Mouse (Mus musculus): ENCODE measurements around the gene Pygo2. TPM values are rescaled to one million over a fixed set of nuclear protein-coding genes. Genes with fewer than 3 reads are reported as not detected.

Pygo2 gene
- polyA plus RNA-seq, 1 experiment from 2014 or later: 45.5 TPM

DNA sequence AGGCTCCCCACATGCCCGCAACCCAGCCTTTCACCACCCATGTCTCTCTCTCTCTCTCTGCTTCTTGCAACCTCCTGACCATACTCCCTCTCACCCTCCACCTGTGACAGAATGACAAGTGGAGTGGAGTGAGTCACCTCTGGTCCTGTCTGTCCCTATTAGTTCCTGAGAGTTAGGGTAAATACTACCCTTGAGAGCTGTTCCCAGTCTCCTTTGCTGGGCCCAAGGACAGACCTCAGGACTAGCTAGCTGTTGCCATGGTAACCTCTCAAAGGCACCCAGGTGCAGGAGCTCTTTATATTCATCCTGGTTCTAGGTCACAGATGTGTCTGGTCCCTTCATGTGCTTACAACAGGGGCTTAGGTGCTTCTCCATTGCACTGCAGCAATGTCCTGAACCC lies 21.9 kb downstream of the Pygo2 start:
- 0 out of 2 replicates have a peak, but pooled peaks cover 4% of the 10 kb centered on the region for H3K4me1 ChIP-seq (replicated peaks; ENCODE audit: control insufficient read depth, insufficient read depth, low read length)
- DNase-seq (ENCODE audit: low spot score) (no peak), ATAC-seq (replicated peaks; ENCODE audit: low FRiP score, low TSS enrichment, low read depth) (no peak)
- H3K27ac ChIP-seq (ENCODE audit: low read depth): no peak overlapping the region
- H3K27me3 ChIP-seq (replicated peaks; ENCODE audit: control insufficient read depth, insufficient read depth, low read length): no peaks in the 10 kb centered on the region
- WGBS: 96% methylated on average over 1 of the region's 1 CpGs
- H3K4me3 ChIP-seq (ENCODE audit: low read depth, low read length): no peak overlapping the region
- H3K36me3 ChIP-seq (ENCODE audit: control insufficient read depth, insufficient read depth, low read length): peaks cover 11% of the 10 kb centered on the region; the same call in 1 of the 2 replicates
- no peak overlapping the region for H3K9ac ChIP-seq (ENCODE audit: low read length)
- H3K4me2 ChIP-seq (ENCODE audit: low read length): no peak overlapping the region
- H3K9me3 ChIP-seq (ENCODE audit: control insufficient read depth, low read length): no peaks in the 10 kb centered on the region

DNA sequence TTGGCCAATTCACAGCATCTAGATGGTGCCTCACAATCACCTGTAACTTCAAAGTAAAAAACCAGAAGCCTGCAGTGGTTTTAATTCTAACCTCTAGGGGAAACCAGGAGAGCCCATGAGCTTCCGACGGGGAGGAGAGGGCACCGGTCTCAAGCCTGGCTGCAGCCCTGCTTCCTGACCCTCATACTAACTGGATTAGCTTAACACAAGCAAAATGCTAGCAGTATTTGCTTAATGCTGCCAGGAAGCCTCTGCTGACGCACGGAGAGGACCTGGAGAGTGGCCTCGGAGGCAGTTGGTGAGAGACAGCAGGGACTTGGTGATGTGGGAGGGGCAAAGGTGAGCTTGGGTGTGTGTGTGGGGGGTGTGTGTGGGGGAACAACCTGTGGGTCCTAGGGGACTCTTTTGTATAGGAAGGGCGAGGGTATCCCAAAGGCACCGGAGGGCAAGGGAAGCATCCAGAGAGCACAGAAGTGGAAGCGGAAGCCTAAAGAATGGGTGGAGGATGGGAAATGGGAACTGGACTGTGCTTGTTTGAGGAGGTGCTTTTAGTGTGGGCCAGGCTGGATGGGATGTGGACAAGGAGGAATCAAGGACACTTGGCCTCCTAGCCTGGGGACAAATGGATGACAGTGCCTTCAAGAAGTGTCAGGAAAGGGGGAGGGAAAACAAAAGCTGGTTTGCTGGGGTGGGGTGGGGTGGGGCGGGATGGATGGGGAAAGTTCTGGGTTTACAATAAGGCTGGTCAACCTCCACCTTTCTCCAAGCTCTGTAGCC lies 24.6 kb downstream of the Pygo2 start, which contains the start of gene Pmvk:
TSS of gene Pmvk (plus strand) at position 141 of the 777 bp plus-strand sequence.
- Histone ChIP-seq H3K36me3 (ENCODE audit: control insufficient read depth, insufficient read depth, low read length) (no peaks in the 10 kb centered on the region), H3K9me3 (ENCODE audit: control insufficient read depth, low read length) (no peaks in the 10 kb centered on the region), H3K27ac (ENCODE audit: low read depth) (no peak within 1 kb of the TSS), H3K4me2 (ENCODE audit: low read length) (no peak within 1 kb of the TSS), H3K4me3 (ENCODE audit: low read depth, low read length) (no peak within 1 kb of the TSS), H3K9ac (ENCODE audit: low read length) (no peak within 1 kb of the TSS), H3K4me1 (replicated peaks; ENCODE audit: control insufficient read depth, insufficient read depth, low read length) (0 out of 2 replicates have a peak, but pooled peaks cover under 1% of the 10 kb centered on the region), H3K27me3 (replicated peaks; ENCODE audit: control insufficient read depth, insufficient read depth, low read length) (no peaks in the 10 kb centered on the region)
- DNase-seq (ENCODE audit: low spot score) (no peak), ATAC-seq (replicated peaks; ENCODE audit: low FRiP score, low TSS enrichment, low read depth) (no peak)
- 52% methylated on average over 10 of the region's 10 CpGs for WGBS

DNA sequence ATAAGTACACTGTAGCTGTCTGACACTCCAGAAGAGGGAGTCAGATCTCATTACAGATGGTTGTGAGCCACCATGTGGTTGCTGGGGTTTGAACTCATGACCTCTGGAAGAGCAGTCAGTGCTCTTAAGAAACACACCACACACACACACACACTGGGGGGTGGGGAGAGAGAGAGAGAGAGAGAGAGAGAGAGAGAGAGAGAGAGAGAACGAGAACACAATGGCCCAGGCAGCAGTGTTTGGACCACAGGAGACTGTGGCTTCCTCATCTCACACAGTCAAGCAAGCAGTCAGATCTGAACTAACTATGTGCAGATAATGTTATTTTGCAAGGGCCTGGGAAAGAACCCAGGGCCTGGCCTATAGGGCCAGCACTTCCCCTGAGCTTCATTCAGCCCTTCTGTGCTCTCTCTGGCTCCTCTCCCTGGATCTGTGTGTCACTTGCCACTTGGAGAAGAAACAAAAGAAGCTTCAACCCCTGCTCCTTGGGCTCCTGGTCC lies 25.8 kb downstream of the Pygo2 start:
- 67% methylated on average over 1 of the region's 1 CpGs for WGBS
- H3K9ac ChIP-seq (ENCODE audit: low read length): no peak overlapping the region
- H3K27ac ChIP-seq (ENCODE audit: low read depth): no peak overlapping the region
- DNase-seq (ENCODE audit: low spot score) (no peak), ATAC-seq (replicated peaks; ENCODE audit: low FRiP score, low TSS enrichment, low read depth) (no peak)
- no peak overlapping the region for H3K4me3 ChIP-seq (ENCODE audit: low read depth, low read length)
- H3K4me1 ChIP-seq (replicated peaks; ENCODE audit: control insufficient read depth, insufficient read depth, low read length): 0 out of 2 replicates have a peak, but pooled peaks cover 3% of the 10 kb centered on the region
- no peaks in the 10 kb centered on the region for H3K36me3 ChIP-seq (ENCODE audit: control insufficient read depth, insufficient read depth, low read length)
- H3K4me2 ChIP-seq (ENCODE audit: low read length): no peak overlapping the region
- H3K27me3 ChIP-seq (replicated peaks; ENCODE audit: control insufficient read depth, insufficient read depth, low read length): no peaks in the 10 kb centered on the region
- no peaks in the 10 kb centered on the region for H3K9me3 ChIP-seq (ENCODE audit: control insufficient read depth, low read length)

DNA sequence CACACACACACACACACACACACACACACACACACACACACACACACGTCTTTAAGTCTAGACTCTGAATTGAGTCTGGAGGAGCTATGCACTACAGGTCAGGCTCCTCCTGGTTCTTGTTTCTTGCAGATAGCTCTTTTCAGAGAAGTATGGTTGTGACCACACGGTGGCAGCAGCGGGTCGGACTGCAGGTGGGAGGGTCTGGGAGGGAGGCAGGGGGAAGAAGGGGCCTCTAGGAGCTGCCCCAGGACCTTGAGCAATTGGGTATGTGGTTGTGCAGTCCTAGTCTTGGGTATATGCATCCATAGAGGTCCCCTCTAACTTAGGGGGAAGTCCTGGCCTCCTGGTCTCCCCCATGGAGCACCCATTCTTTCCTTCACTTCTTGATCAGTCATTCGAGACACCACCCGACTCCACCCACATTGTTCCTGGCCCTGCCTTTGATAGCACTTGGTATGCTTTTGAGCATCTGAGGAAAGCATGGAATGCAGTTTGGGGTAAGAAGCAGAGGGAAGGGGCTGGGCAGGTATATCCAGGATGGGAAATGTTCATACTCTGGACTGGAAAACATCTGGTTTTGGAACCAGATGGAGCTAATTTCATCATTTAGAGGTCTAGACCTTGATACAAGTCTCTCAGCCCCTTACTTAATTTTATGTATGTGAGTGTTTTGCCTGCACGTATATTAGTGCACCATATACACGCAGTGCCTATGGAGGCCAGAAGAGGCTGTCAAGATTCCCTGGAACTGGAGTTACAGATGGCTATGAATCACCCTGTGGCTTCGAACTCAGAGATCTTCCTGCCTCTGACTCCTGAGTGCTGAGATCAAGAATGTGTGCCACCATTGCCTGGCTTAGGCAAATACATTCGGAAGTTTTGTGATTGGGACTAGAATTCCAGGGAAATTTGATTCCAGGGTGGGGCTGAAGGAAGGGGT lies 27.0 kb downstream of the Pygo2 start:
- Histone ChIP-seq H3K27ac (ENCODE audit: low read depth) (no peak overlapping the region), H3K4me1 (replicated peaks; ENCODE audit: control insufficient read depth, insufficient read depth, low read length) (0 out of 2 replicates have a peak, but pooled peaks cover 3% of the 10 kb centered on the region), H3K9me3 (ENCODE audit: control insufficient read depth, low read length) (no peaks in the 10 kb centered on the region), H3K4me2 (ENCODE audit: low read length) (no peak overlapping the region), H3K9ac (ENCODE audit: low read length) (no peak overlapping the region), H3K27me3 (replicated peaks; ENCODE audit: control insufficient read depth, insufficient read depth, low read length) (no peaks in the 10 kb centered on the region), H3K4me3 (ENCODE audit: low read depth, low read length) (no peak overlapping the region), H3K36me3 (ENCODE audit: control insufficient read depth, insufficient read depth, low read length) (0 out of 2 replicates have a peak, but pooled peaks cover 2% of the 10 kb centered on the region)
- peak; percentile 90 for DNase-seq (ENCODE audit: low spot score)
- 37% methylated on average over 10 of the region's 10 CpGs for WGBS
- no peak for ATAC-seq (replicated peaks; ENCODE audit: low FRiP score, low TSS enrichment, low read depth)

DNA sequence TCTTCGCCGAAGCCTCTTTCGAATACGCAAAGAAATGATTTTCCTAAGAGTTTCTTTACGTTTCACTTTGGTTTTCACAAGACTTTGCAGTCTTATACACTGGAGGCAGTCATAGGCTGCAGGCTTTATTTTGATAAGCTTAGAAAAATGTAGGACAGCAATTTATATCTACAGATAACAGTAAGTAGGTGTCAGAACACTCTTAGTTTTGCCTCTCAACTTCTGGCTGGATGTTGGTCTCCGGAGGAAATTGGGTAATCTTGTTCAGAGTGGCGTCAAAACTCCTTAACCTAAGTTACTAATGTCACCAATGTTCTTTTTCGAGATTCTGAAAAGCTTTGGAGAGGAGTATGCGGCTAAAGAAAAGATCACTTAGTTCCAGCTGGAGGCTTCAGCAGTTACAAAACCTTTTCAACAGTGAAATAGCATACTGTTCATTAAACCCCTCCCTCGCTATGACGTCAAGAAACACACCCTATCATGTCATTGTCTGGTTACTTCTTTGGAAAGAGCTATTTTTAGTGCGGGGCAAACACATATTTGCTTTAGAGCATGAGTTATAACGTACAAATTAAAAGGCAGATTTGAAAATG lies 28.5 kb downstream of the Pygo2 start:
- H3K9me3 ChIP-seq (ENCODE audit: control insufficient read depth, low read length): no peaks in the 10 kb centered on the region
- no peaks in the 10 kb centered on the region for H3K27me3 ChIP-seq (replicated peaks; ENCODE audit: control insufficient read depth, insufficient read depth, low read length)
- H3K4me1 ChIP-seq (replicated peaks; ENCODE audit: control insufficient read depth, insufficient read depth, low read length): 0 out of 2 replicates have a peak, but pooled peaks cover 3% of the 10 kb centered on the region
- H3K9ac ChIP-seq (ENCODE audit: low read length): no peak overlapping the region
- DNase-seq (ENCODE audit: low spot score): no peak
- H3K4me2 ChIP-seq (ENCODE audit: low read length): peak overlapping the region; percentile 73
- ATAC-seq (replicated peaks; ENCODE audit: low FRiP score, low TSS enrichment, low read depth): peak; percentile 67
- H3K4me3 ChIP-seq (ENCODE audit: low read depth, low read length): peak overlapping the region; percentile 73
- 0 out of 2 replicates have a peak, but pooled peaks cover 6% of the 10 kb centered on the region for H3K36me3 ChIP-seq (ENCODE audit: control insufficient read depth, insufficient read depth, low read length)
- WGBS: 45% methylated on average over 13 of the region's 13 CpGs
- peak overlapping the region; percentile 84; the same call in 1 of the 2 replicates for H3K27ac ChIP-seq (ENCODE audit: low read depth)

DNA sequence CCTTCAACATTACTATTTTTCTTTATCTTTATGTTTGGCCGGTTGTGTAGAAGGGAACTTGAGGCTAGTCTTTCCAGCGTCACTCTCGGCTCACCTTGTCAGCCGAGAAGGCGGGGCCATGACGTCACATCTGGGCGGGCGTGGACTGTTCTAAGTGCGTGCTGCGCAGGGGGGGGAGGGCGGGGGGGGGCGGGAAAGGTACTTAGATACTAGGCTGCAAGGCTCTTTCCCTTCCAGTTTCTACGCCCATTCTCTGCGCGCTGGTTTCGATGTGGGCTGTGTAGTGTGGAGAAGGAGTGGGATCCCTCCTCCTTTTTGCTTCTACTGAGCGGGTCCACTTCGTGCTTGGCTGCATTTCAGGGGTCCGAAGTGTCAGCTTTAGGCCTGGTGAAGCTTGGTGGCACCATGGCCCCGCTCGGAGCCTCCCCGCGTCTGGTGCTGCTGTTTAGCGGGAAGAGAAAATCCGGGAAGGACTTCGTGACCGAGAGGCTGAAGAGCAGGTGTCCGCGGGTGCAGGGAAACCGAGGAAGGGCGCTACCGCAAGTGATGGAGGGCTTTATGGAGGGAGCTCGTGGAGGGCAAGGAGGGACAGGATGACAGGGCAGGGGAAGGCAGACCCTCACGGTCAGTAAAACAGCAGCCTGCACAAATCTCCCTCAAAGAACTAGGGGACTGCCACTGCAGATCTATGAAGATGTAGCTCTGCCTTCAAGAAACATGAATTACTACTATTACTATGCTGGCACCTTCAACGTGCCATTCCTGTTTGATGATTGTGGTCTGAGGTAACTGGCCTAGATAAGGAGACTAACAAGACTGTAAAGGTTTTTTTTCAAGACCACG lies 29.2 kb downstream of the Pygo2 start:
- no peaks in the 10 kb centered on the region for H3K9me3 ChIP-seq (ENCODE audit: control insufficient read depth, low read length)
- H3K27me3 ChIP-seq (replicated peaks; ENCODE audit: control insufficient read depth, insufficient read depth, low read length): no peaks in the 10 kb centered on the region
- ATAC-seq (replicated peaks; ENCODE audit: low FRiP score, low TSS enrichment, low read depth) (peak; percentile 88), DNase-seq (ENCODE audit: low spot score) (peak; percentile 98)
- H3K4me1 ChIP-seq (replicated peaks; ENCODE audit: control insufficient read depth, insufficient read depth, low read length): 0 out of 2 replicates have a peak, but pooled peaks cover 3% of the 10 kb centered on the region
- H3K9ac ChIP-seq (ENCODE audit: low read length): peak overlapping the region; percentile 71
- under 1% methylated on average over 34 of the region's 36 CpGs for WGBS
- H3K36me3 ChIP-seq (ENCODE audit: control insufficient read depth, insufficient read depth, low read length): 0 out of 2 replicates have a peak, but pooled peaks cover 10% of the 10 kb centered on the region
- peak overlapping the region; percentile 73 for H3K4me2 ChIP-seq (ENCODE audit: low read length)
- peak overlapping the region; percentile 84 for H3K27ac ChIP-seq (ENCODE audit: low read depth)
- peak overlapping the region; percentile 73 for H3K4me3 ChIP-seq (ENCODE audit: low read depth, low read length)

DNA sequence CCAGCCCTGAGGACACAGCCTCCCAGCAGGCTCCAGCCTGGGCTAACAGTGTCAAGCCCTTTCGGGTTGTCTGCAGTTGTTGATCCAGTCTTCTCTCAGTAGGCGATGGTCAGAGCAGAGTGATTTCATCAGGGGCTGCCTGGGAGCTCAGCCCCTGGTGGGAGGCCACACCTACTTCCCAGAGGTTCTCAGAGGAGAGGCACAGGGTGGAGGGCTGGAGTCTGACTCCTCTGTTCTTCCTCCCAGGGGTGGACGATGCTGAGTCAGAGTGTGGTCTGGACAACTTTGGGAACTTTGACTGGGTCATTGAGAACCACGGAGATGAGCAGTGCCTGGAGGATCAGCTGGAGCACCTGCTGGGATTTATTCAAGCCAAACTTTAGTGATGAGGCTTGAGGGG lies 38.3 kb downstream of the Pygo2 start:
- Histone ChIP-seq H3K4me3 (ENCODE audit: low read depth, low read length) (no peak overlapping the region), H3K4me2 (ENCODE audit: low read length) (no peak overlapping the region), H3K9me3 (ENCODE audit: control insufficient read depth, low read length) (no peaks in the 10 kb centered on the region), H3K4me1 (replicated peaks; ENCODE audit: control insufficient read depth, insufficient read depth, low read length) (no peaks in the 10 kb centered on the region), H3K27me3 (replicated peaks; ENCODE audit: control insufficient read depth, insufficient read depth, low read length) (no peaks in the 10 kb centered on the region), H3K36me3 (ENCODE audit: control insufficient read depth, insufficient read depth, low read length) (peaks cover 29% of the 10 kb centered on the region), H3K27ac (ENCODE audit: low read depth) (no peak overlapping the region), H3K9ac (ENCODE audit: low read length) (no peak overlapping the region)
- ATAC-seq (replicated peaks; ENCODE audit: low FRiP score, low TSS enrichment, low read depth): no peak
- WGBS: 54% methylated on average over 4 of the region's 4 CpGs
- no peak for DNase-seq (ENCODE audit: low spot score)

Data from intestine, embryonic 14.5 days (tissue).